Mouse (Mus musculus): Measurements from ENCODE around the gene Mcemp1.

DNA sequence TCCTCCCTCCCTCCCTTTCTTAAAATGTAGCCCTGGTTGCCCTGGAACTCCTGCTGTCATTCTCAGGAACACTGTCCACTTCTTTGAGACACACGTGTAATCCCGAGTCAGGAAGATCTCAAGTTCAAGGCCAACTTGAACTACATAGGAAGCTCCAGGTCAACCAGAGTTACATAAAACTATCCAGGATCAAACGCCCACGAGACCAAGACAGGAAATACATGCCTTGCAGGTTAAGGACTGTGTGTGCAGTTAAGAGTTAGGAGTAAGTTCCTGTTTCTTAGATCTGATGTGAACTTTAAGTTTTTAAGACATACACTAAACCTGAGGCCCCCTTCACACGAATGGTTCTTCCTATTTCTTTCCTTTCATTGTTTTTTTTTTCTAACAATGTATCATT lies 38.6 kb upstream of the Mcemp1 start:
- TF ChIP-seq CTCF (conservative IDR thresholded peaks at IDR 0.05; ENCODE audit: insufficient read depth, insufficient read length, low read depth, low read length), result no peak
- no peak for TF ChIP-seq POLR2A (IDR thresholded peaks at IDR 0.05; ENCODE audit: low read depth, low read length)

All from kidney, adult 2 months (tissue).